Mouse (Mus musculus) MEL (cell line): ENCODE results near the gene Galns.

Experiments
- CTCF ChIP-seq, 3 experiments: IDR thresholded peaks in 2 of 3; conservative IDR thresholded peaks in 1 of 3; 2 replicates each; pipeline ENCODE4 v1.5.1; 2011 to 2012; ENCODE audit warnings: low read length in 3 of 3, low read depth in 2 of 3, mild to moderate bottlenecking in 2 of 3, improper control_type of control experiment in 1 of 3, inconsistent platforms in 1 of 3, mixed read lengths in 1 of 3, moderate library complexity in 1 of 3; ENCODE audit not compliant: control insufficient read depth in 1 of 3, insufficient read depth in 1 of 3, poor library complexity in 1 of 3, severe bottlenecking in 1 of 3
- KAT2A ChIP-seq: conservative IDR thresholded peaks from 2 replicates; pipeline ENCODE4 v1.6.1; 2012; ENCODE audit warnings: low read depth, low read length, improper control_type of control experiment, inconsistent platforms
- RAD21 ChIP-seq: IDR thresholded peaks from 2 replicates; pipeline ENCODE4 v1.6.1; 2011; ENCODE audit warnings: mild to moderate bottlenecking, low read depth, low read length, improper control_type of control experiment
- USF1 ChIP-seq: IDR thresholded peaks from 2 replicates; pipeline ENCODE4 v1.6.1; 2014; ENCODE audit warnings: low read depth, mild to moderate bottlenecking, inconsistent platforms, low read length, improper control_type of control experiment, moderate library complexity
- ZKSCAN1 ChIP-seq: IDR thresholded peaks from 2 replicates; pipeline ENCODE4 v1.6.1; 2012; ENCODE audit warnings: low read depth, mild to moderate bottlenecking, inconsistent platforms, low read length, improper control_type of control experiment, moderate library complexity

DNA sequence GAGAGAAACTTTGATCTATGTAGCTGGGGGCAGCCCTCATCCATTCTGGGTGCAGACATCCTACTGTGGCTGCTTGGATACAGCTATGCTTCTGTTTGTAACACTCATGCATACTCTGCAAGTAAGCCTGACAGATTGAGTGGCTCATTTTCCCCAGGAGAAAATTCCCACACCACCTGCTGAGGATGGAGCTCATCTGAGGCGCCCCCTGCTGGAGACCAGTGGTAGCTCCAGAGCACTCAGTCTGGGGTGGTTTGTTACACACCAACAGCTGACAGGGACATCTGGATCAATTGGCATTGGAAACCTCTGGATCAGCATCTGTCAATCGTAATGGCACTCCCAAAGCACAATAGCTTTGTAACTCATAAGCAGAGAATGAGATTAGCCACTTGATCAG is 48.8 kb upstream of the Galns start:
- TF ChIP-seq ZKSCAN1: no peak
- no peak for TF ChIP-seq KAT2A
- TF ChIP-seq CTCF (IDR thresholded peaks at IDR 0.05 in 2 of 3, conservative IDR thresholded peaks at IDR 0.05 in 1 of 3; ENCODE audit: control insufficient read depth in 1 of 3, insufficient read depth in 1 of 3, low read depth in 2 of 3, low read length in 3 of 3, poor library complexity in 1 of 3, severe bottlenecking in 1 of 3): peak; percentile 69 to 91 (median 88)
- no peak for TF ChIP-seq USF1
- peak; percentile 5 for TF ChIP-seq RAD21
